ENCODE assay signal across 27 mouse cellular contexts in the genomic region with DNA sequence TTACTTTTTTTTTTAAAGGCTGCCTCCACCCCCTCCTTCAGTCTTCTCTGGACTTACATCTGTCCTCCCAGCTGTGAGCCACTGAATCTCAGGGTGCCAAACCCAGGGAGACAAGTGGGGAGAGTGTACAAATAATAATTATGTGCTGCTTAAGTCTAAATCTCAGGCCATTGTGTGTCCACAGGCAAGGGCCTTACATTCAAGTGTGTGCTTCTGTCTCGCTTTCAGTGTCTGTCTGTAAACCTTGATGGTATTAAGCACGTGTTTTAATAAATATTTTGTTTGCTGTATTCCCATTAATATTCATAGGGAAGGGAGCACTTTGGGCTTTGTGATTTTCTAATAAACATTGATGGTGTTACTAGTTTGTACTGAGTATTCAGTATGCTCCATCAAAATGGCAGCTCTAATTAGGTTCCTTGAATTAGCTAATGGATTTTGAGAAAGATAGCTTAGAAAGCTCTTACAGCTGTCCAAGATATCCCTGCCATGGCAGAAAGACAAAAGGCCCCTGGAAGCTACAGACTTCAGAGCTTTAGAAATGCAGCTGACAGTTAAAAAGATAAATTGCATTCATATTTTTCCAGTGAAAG.
A peak's percentile ranks its signal among the peaks of the same experiment; 100 is the strongest.
DNase-seq lines count a peak whose midpoint lies in the region; ATAC-seq and TF ChIP-seq lines count a peak whose summit lies in the region.
"Had no signal": no experiment of that assay in that cellular context is flagged by ENCODE, and none has a peak within 500 bp of the region (broad histone marks: within the 10 kb centered on the region; RNA-seq: fewer than 3 reads in every experiment).

No protein-coding gene starts in this region.

- TF ChIP-seq CTCF in forebrain, postnatal 0 days (IDR thresholded peaks at IDR 0.05; ENCODE audit: low read depth) = no peak

- no peaks in the 10 kb centered on the region for H3K27me3 ChIP-seq in forebrain, embryonic 14.5 days (replicated peaks; ENCODE audit: control insufficient read depth, insufficient read depth, low read length)
- no peaks in the 10 kb centered on the region for H3K27me3 ChIP-seq in forebrain, postnatal 0 days (ENCODE audit: insufficient read depth, low read length)
- no peaks in the 10 kb centered on the region for H3K27me3 ChIP-seq in midbrain, embryonic 12.5 days
- no peaks in the 10 kb centered on the region for H3K27me3 ChIP-seq in midbrain, embryonic 14.5 days (ENCODE audit: control insufficient read depth, insufficient read depth, low read length)
- H3K27me3 ChIP-seq in forebrain, embryonic 15.5 days = no peaks in the 10 kb centered on the region
- no peaks in the 10 kb centered on the region for H3K27me3 ChIP-seq in myocyte (ENCODE audit: control insufficient read depth, insufficient read depth, insufficient read length)
- H3K27me3 ChIP-seq: embryonic facial prominence, embryonic 15.5 days; liver, embryonic 12.5 days had no signal

- 31% methylated on average over 2 of the region's 2 CpGs for WGBS in forebrain, embryonic 14.5 days
- WGBS in forebrain, postnatal 0 days = 34% methylated on average over 2 of the region's 2 CpGs
- WGBS in midbrain, embryonic 12.5 days = 49% methylated on average over 2 of the region's 2 CpGs
- WGBS in midbrain, embryonic 14.5 days = 58% methylated on average over 2 of the region's 2 CpGs
- WGBS in forebrain, embryonic 15.5 days = 23% methylated on average over 2 of the region's 2 CpGs

- H3K9ac ChIP-seq in forebrain, embryonic 14.5 days (ENCODE audit: low read length) = no peak overlapping the region
- H3K9ac ChIP-seq in forebrain, postnatal 0 days = no peak overlapping the region
- no peak overlapping the region for H3K9ac ChIP-seq in midbrain, embryonic 12.5 days (replicated peaks)
- H3K9ac ChIP-seq in midbrain, embryonic 14.5 days (replicated peaks; ENCODE audit: low read length) = no peak overlapping the region
- no peak overlapping the region for H3K9ac ChIP-seq in forebrain, embryonic 15.5 days (replicated peaks)
- H3K9ac ChIP-seq: embryonic facial prominence, embryonic 15.5 days; liver, embryonic 12.5 days; liver, postnatal 0 days had no signal

- peak; percentile 92 for ATAC-seq in forebrain, embryonic 14.5 days
- ATAC-seq in forebrain, postnatal 0 days = no peak; the same call in 1 of the 2 replicates
- 0 out of 2 replicates have a peak, but pooled peaks have one; percentile 23 for ATAC-seq in midbrain, embryonic 12.5 days (ENCODE audit: low FRiP score, low read depth)
- ATAC-seq in midbrain, embryonic 14.5 days (ENCODE audit: low FRiP score, low TSS enrichment) = no peak
- peak; percentile 81 for ATAC-seq in forebrain, embryonic 15.5 days (replicated peaks)
- ATAC-seq: CD4-positive, CD25-positive, alpha-beta regulatory T cell, adult 4 months; intestine, postnatal 0 days; liver, embryonic 12.5 days; liver, postnatal 0 days; lung, postnatal 0 days had no signal

- no peaks in the 10 kb centered on the region for H3K36me3 ChIP-seq in forebrain, embryonic 14.5 days (ENCODE audit: control insufficient read depth, insufficient read depth, low read length)
- H3K36me3 ChIP-seq in forebrain, postnatal 0 days (ENCODE audit: insufficient read depth) = no peaks in the 10 kb centered on the region
- no peaks in the 10 kb centered on the region for H3K36me3 ChIP-seq in midbrain, embryonic 12.5 days
- no peaks in the 10 kb centered on the region for H3K36me3 ChIP-seq in midbrain, embryonic 14.5 days (ENCODE audit: control insufficient read depth, insufficient read depth, low read length)
- no peaks in the 10 kb centered on the region for H3K36me3 ChIP-seq in forebrain, embryonic 15.5 days
- no peaks in the 10 kb centered on the region for H3K36me3 ChIP-seq in myocyte (ENCODE audit: control insufficient read depth, insufficient read depth)
- H3K36me3 ChIP-seq: embryonic facial prominence, embryonic 15.5 days; liver, embryonic 12.5 days had no signal

- peaks cover 5% of the 10 kb centered on the region for H3K4me1 ChIP-seq in forebrain, embryonic 14.5 days (ENCODE audit: control insufficient read depth, insufficient read depth, low read length)
- no peaks in the 10 kb centered on the region for H3K4me1 ChIP-seq in forebrain, postnatal 0 days (ENCODE audit: insufficient read depth)
- peaks cover 13% of the 10 kb centered on the region for H3K4me1 ChIP-seq in midbrain, embryonic 12.5 days
- peaks cover 10% of the 10 kb centered on the region; the same call in 1 of the 2 replicates for H3K4me1 ChIP-seq in midbrain, embryonic 14.5 days (ENCODE audit: control insufficient read depth, insufficient read depth, low read length)
- no peaks in the 10 kb centered on the region for H3K4me1 ChIP-seq in forebrain, embryonic 15.5 days
- H3K4me1 ChIP-seq: embryonic facial prominence, embryonic 15.5 days; liver, embryonic 12.5 days had no signal

- no peaks in the 10 kb centered on the region for H3K79me2 ChIP-seq in myocyte (ENCODE audit: control insufficient read depth, insufficient read depth)

- H3K4me2 ChIP-seq in forebrain, embryonic 14.5 days (ENCODE audit: low read length) = no peak overlapping the region
- no peak overlapping the region for H3K4me2 ChIP-seq in forebrain, postnatal 0 days (ENCODE audit: low read depth)
- no peak overlapping the region for H3K4me2 ChIP-seq in midbrain, embryonic 12.5 days (replicated peaks)
- no peak overlapping the region for H3K4me2 ChIP-seq in midbrain, embryonic 14.5 days (ENCODE audit: low read length)
- no peak overlapping the region for H3K4me2 ChIP-seq in forebrain, embryonic 15.5 days (replicated peaks)
- H3K4me2 ChIP-seq in myocyte (ENCODE audit: low read depth) = no peak overlapping the region
- H3K4me2 ChIP-seq: embryonic facial prominence, embryonic 15.5 days; heart, embryonic 11.5 days; liver, embryonic 12.5 days had no signal

- no peak for TF ChIP-seq POLR2A in myocyte (IDR thresholded peaks at IDR 0.05; ENCODE audit: insufficient read length, low read depth)

- H3K9me3 ChIP-seq in forebrain, embryonic 14.5 days (replicated peaks; ENCODE audit: control insufficient read depth, low read length) = no peaks in the 10 kb centered on the region
- H3K9me3 ChIP-seq in forebrain, postnatal 0 days (ENCODE audit: low read length) = no peaks in the 10 kb centered on the region
- no peaks in the 10 kb centered on the region for H3K9me3 ChIP-seq in midbrain, embryonic 12.5 days
- H3K9me3 ChIP-seq in midbrain, embryonic 14.5 days (ENCODE audit: control insufficient read depth, low read length) = no peaks in the 10 kb centered on the region
- no peaks in the 10 kb centered on the region for H3K9me3 ChIP-seq in forebrain, embryonic 15.5 days
- H3K9me3 ChIP-seq: embryonic facial prominence, embryonic 15.5 days; liver, embryonic 12.5 days had no signal

- H3ac ChIP-seq in myocyte (ENCODE audit: control insufficient read depth, insufficient read length) = no peak overlapping the region

- no peak overlapping the region for H3K27ac ChIP-seq in forebrain, embryonic 14.5 days (ENCODE audit: low read depth, low read length)
- no peak overlapping the region for H3K27ac ChIP-seq in forebrain, postnatal 0 days (ENCODE audit: low read depth, low read length)
- H3K27ac ChIP-seq in midbrain, embryonic 12.5 days (replicated peaks) = no peak overlapping the region
- H3K27ac ChIP-seq in midbrain, embryonic 14.5 days (replicated peaks; ENCODE audit: low read depth, low read length) = no peak overlapping the region
- H3K27ac ChIP-seq in forebrain, embryonic 15.5 days (replicated peaks) = no peak overlapping the region
- H3K27ac ChIP-seq: embryonic facial prominence, embryonic 15.5 days; liver, embryonic 12.5 days; macrophage had no signal

- DNase-seq in forebrain, embryonic 14.5 days (ENCODE audit: low spot score) = peak; percentile 75
- no peak for DNase-seq in forebrain, postnatal 0 days
- no peak for DNase-seq in midbrain, embryonic 14.5 days
- no peak for DNase-seq in cerebellum, postnatal 4 days (ENCODE audit: low spot score in 2 of 2)
- DNase-seq: adrenal gland, postnatal 14 days; cerebellum, adult 11-12 months; cerebellum, adult 9-11 months; gastrocnemius, postnatal 36 days; heart, postnatal 36 days; kidney, adult 9 months; kidney, postnatal 10 days; layer of hippocampus, postnatal 36 days; left cerebral cortex, postnatal 4 days; liver, postnatal 0 days; retina, postnatal 1 day; right cerebral cortex, postnatal 14 days; thymus, postnatal 4 days had no signal

- H3K4me3 ChIP-seq in forebrain, embryonic 14.5 days (ENCODE audit: low read depth, low read length) = no peak overlapping the region
- no peak overlapping the region for H3K4me3 ChIP-seq in forebrain, postnatal 0 days (ENCODE audit: low read depth, low read length)
- no peak overlapping the region for H3K4me3 ChIP-seq in midbrain, embryonic 12.5 days
- H3K4me3 ChIP-seq in midbrain, embryonic 14.5 days (replicated peaks; ENCODE audit: low read depth, low read length) = no peak overlapping the region
- no peak overlapping the region for H3K4me3 ChIP-seq in forebrain, embryonic 15.5 days
- no peak overlapping the region for H3K4me3 ChIP-seq in myocyte
- H3K4me3 ChIP-seq: embryonic facial prominence, embryonic 15.5 days; liver, embryonic 12.5 days had no signal

TF ChIP-seq in myocyte, 11 proteins besides CTCF, POLR2A, EP300 and RAD21:
- TF ChIP-seq MYOD1 (IDR thresholded peaks at IDR 0.05; ENCODE audit: control insufficient read depth in 1 of 3, insufficient read length in 2 of 3, low read depth in 2 of 3) = peak; percentile 16 to 50 (median 17)
- peak; percentile 3 for TF ChIP-seq TCF12 (IDR thresholded peaks at IDR 0.05; ENCODE audit: insufficient read depth, poor library complexity, severe bottlenecking)
- TF ChIP-seq REST (IDR thresholded peaks at IDR 0.05; ENCODE audit: insufficient read depth, insufficient read length) = no peak

Comparison
In these comparisons a context has a peak if more than half of its experiments do, and no peak if none do; other contexts are left out.
1. ATAC-seq: peak in forebrain, embryonic 14.5 days (single experiment), midbrain, embryonic 12.5 days (single experiment) and forebrain, embryonic 15.5 days (single experiment); none in forebrain, postnatal 0 days (single experiment) and midbrain, embryonic 14.5 days (single experiment).